Mouse (Mus musculus): Measurements from ENCODE around the gene Klf15.

DNA sequence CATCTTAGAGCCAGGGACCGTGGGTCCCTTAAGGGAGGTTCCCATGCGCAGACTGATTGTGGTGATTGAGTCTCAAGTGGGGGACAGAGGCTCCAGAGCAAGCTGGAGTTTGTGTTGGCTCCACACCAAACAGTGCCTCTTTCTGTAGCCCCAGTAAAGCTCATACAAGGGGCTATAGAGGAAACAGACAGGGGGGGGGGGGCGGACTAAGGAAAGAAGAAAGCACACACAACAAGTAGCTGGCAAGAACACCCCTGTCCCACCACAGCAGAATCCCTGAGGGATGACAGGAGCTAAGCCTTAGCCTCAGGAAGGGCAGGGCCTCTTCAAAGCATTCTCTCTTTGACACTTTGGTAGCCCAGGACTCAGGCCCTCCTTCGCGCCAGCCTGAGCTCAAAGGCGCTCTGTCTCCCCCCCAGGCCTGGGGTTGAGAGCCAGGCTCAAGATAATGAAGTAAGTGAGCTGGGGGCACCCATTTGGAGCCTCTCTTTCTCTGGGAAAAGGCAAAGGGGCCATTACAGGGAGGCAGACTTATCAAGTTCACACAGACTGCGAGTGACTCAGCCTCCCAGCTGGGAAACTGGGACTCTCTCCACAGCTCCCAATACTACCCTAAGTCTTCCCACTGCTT is 33.0 kb downstream of the Klf15 start:
- no peak for TF ChIP-seq CTCF (IDR thresholded peaks at IDR 0.05; ENCODE audit: borderline replicate concordance, extremely low read depth, insufficient read depth, insufficient read length)
- TF ChIP-seq POLR2A (IDR thresholded peaks at IDR 0.05; ENCODE audit: borderline replicate concordance, extremely low read depth, insufficient read depth, insufficient read length, poor library complexity, severe bottlenecking), result no peak
